Comparison of ENCODE assay signal across 14 mouse cellular contexts in genomic region chr5:66417289-66417688, GRCm38 (mm10).
DNase-seq lines count a peak whose midpoint lies in the region; ATAC-seq and TF ChIP-seq lines count a peak whose summit lies in the region.
"Had no signal": no experiment of that assay in that cellular context is flagged by ENCODE, and none has a peak within 500 bp of the region (broad histone marks: within the 10 kb centered on the region; RNA-seq: fewer than 3 reads in every experiment).

No protein-coding gene starts in this region.

- ATAC-seq in midbrain, embryonic 12.5 days (ENCODE audit: low FRiP score, low read depth) = no peak
- ATAC-seq in midbrain, embryonic 16.5 days = no peak
- peak; percentile 40; the same call in 1 of the 2 replicates for ATAC-seq in stomach, embryonic 16.5 days (ENCODE audit: insufficient read depth, low FRiP score)

- no peak for TF ChIP-seq EP300 in heart, adult 2 months (IDR thresholded peaks at IDR 0.05; ENCODE audit: insufficient read depth, low read depth, low read length)

- H3K4me2 ChIP-seq in midbrain, embryonic 12.5 days (replicated peaks) = no peak overlapping the region
- H3K4me2 ChIP-seq in midbrain, embryonic 16.5 days (ENCODE audit: low read length) = no peak overlapping the region
- no peak overlapping the region for H3K4me2 ChIP-seq in stomach, embryonic 16.5 days (ENCODE audit: low read depth, low read length)
- H3K4me2 ChIP-seq: neural tube, embryonic 12.5 days; stomach, embryonic 15.5 days had no signal

- peak; percentile 53 for TF ChIP-seq CTCF in heart, adult 2 months (IDR thresholded peaks at IDR 0.05)

- H3K27me3 ChIP-seq in midbrain, embryonic 12.5 days = no peaks in the 10 kb centered on the region
- H3K27me3 ChIP-seq in midbrain, embryonic 16.5 days (ENCODE audit: control insufficient read depth, insufficient read depth, low read depth, low read length) = no peaks in the 10 kb centered on the region
- H3K27me3 ChIP-seq in heart, adult 2 months (ENCODE audit: control insufficient read depth, insufficient read depth, low read length) = no peaks in the 10 kb centered on the region
- H3K27me3 ChIP-seq in stomach, embryonic 16.5 days (ENCODE audit: control insufficient read depth, insufficient read depth, low read length) = no peaks in the 10 kb centered on the region
- H3K27me3 ChIP-seq: neural tube, embryonic 12.5 days; stomach, embryonic 15.5 days had no signal

- H3K9me3 ChIP-seq in midbrain, embryonic 12.5 days = no peaks in the 10 kb centered on the region
- no peaks in the 10 kb centered on the region for H3K9me3 ChIP-seq in midbrain, embryonic 16.5 days (replicated peaks; ENCODE audit: control insufficient read depth, low read length, poor library complexity, severe bottlenecking)
- H3K9me3 ChIP-seq in stomach, embryonic 16.5 days (replicated peaks; ENCODE audit: control insufficient read depth, low read length) = no peaks in the 10 kb centered on the region
- H3K9me3 ChIP-seq: limb, embryonic 10.5 days; neural tube, embryonic 12.5 days; stomach, embryonic 15.5 days had no signal

- H3K4me1 ChIP-seq in midbrain, embryonic 12.5 days = peaks cover 17% of the 10 kb centered on the region
- H3K4me1 ChIP-seq in midbrain, embryonic 16.5 days (ENCODE audit: control insufficient read depth, insufficient read depth, low read length) = peaks cover 38% of the 10 kb centered on the region
- peaks cover 10% of the 10 kb centered on the region for H3K4me1 ChIP-seq in heart, adult 2 months (ENCODE audit: control insufficient read depth, insufficient read depth, low read length)
- no peaks in the 10 kb centered on the region for H3K4me1 ChIP-seq in stomach, embryonic 16.5 days (ENCODE audit: control insufficient read depth, insufficient read depth, low read length)
- H3K4me1 ChIP-seq: stomach, embryonic 15.5 days had no signal

- H3K36me3 ChIP-seq in midbrain, embryonic 12.5 days = no peaks in the 10 kb centered on the region
- no peaks in the 10 kb centered on the region for H3K36me3 ChIP-seq in midbrain, embryonic 16.5 days (ENCODE audit: control insufficient read depth, insufficient read depth, low read length)
- no peaks in the 10 kb centered on the region; the same call in 1 of the 2 replicates for H3K36me3 ChIP-seq in heart, adult 2 months (ENCODE audit: control insufficient read depth, insufficient read depth, low read length)
- no peaks in the 10 kb centered on the region for H3K36me3 ChIP-seq in stomach, embryonic 16.5 days (ENCODE audit: control insufficient read depth, insufficient read depth, low read length)
- H3K36me3 ChIP-seq: limb, embryonic 10.5 days; neural tube, embryonic 12.5 days; stomach, embryonic 15.5 days had no signal

- H3K9ac ChIP-seq in midbrain, embryonic 12.5 days (replicated peaks) = no peak overlapping the region
- no peak overlapping the region for H3K9ac ChIP-seq in midbrain, embryonic 16.5 days (ENCODE audit: low read depth, low read length)
- H3K9ac ChIP-seq in heart, adult 2 months (ENCODE audit: low read depth, low read length) = no peak overlapping the region
- no peak overlapping the region for H3K9ac ChIP-seq in stomach, embryonic 16.5 days (ENCODE audit: low read length)
- H3K9ac ChIP-seq: neural tube, embryonic 12.5 days; stomach, embryonic 15.5 days had no signal

- no peaks in the 10 kb centered on the region; the same call in 1 of the 2 replicates for H3K79me2 ChIP-seq in heart, adult 2 months (replicated peaks; ENCODE audit: control insufficient read depth, insufficient read depth, low read length)

- peak overlapping the region; percentile 61; the same call in 1 of the 2 replicates for H3K27ac ChIP-seq in midbrain, embryonic 12.5 days (replicated peaks)
- no peak overlapping the region for H3K27ac ChIP-seq in midbrain, embryonic 16.5 days (ENCODE audit: low read length)
- peak overlapping the region; percentile 64 for H3K27ac ChIP-seq in heart, adult 2 months
- H3K27ac ChIP-seq in stomach, embryonic 16.5 days (ENCODE audit: low read length) = no peak overlapping the region
- H3K27ac ChIP-seq: layer of hippocampus, adult 2 months; limb, embryonic 10.5 days; neural tube, embryonic 12.5 days; stomach, embryonic 15.5 days had no signal

- WGBS in midbrain, embryonic 12.5 days = 58% methylated on average over 8 of the region's 8 CpGs
- 54% methylated on average over 8 of the region's 8 CpGs for WGBS in midbrain, embryonic 16.5 days
- WGBS in heart, adult 2 months = 41% methylated on average over 8 of the region's 8 CpGs
- 35% methylated on average over 8 of the region's 8 CpGs for WGBS in stomach, embryonic 16.5 days

- intact Hi-C loops in heart, adult 2 months (cut with DNase I) = no loop called here
- intact Hi-C loops in heart, postnatal 14 days (cut with DNase I) = no loop called here

- H3K4me3 ChIP-seq in midbrain, embryonic 12.5 days = no peak overlapping the region
- no peak overlapping the region for H3K4me3 ChIP-seq in midbrain, embryonic 16.5 days (ENCODE audit: low read depth, low read length)
- no peak overlapping the region for H3K4me3 ChIP-seq in heart, adult 2 months
- no peak overlapping the region for H3K4me3 ChIP-seq in stomach, embryonic 16.5 days (replicated peaks; ENCODE audit: low read length)
- H3K4me3 ChIP-seq: layer of hippocampus, adult 2 months; limb, embryonic 10.5 days; neural tube, embryonic 12.5 days; stomach, embryonic 15.5 days had no signal

- TF ChIP-seq POLR2A in heart, adult 2 months (IDR thresholded peaks at IDR 0.05; ENCODE audit: insufficient read depth, low read depth, low read length) = peak; percentile 41; the same call in 1 of the 2 replicates

- peak; percentile 35 to 37 for DNase-seq in heart, adult 2 months
- DNase-seq in heart, postnatal 14 days = peak; percentile 27 to 41
- no peak for DNase-seq in urinary bladder, postnatal 25 days (ENCODE audit: low spot score)
- DNase-seq in layer of hippocampus, adult 8-10 months (ENCODE audit: low spot score in 2 of 2) = no peak
- DNase-seq: adrenal gland, postnatal 25 days; kidney, adult 9 months; right cerebral cortex, postnatal 14 days had no signal

Comparison
In these comparisons a context has a peak if more than half of its experiments do, and no peak if none do; other contexts are left out.
1. H3K27ac ChIP-seq: peak in midbrain, embryonic 12.5 days (single experiment) and heart, adult 2 months (single experiment); none in midbrain, embryonic 16.5 days (single experiment) and stomach, embryonic 16.5 days (single experiment).
2. DNase-seq: peak in heart, adult 2 months (2 of 2) and heart, postnatal 14 days (2 of 2); none in urinary bladder, postnatal 25 days (single experiment) and layer of hippocampus, adult 8-10 months (0 of 2).